Mouse (Mus musculus): ENCODE data around the gene Qpctl. TPM values are rescaled to one million over a fixed set of nuclear protein-coding genes. Genes with fewer than 3 reads are reported as not detected.

Qpctl gene
- total RNA-seq (2021) = 1 to 10 TPM; 5.9 to 6.1 TPM
- long read RNA-seq, experiment 1, partial matches to known transcripts = 1 of 11 reads
- long read RNA-seq, experiment 1, other reads (novel, unspliced or antisense) = 6 of 11 reads
- long read RNA-seq, experiment 2, transcript Qpctl-201 (7 exons, 2,710 nt) = major isoform, 13 of 19 reads
- long read RNA-seq, experiment 2, partial matches to known transcripts = 2 of 19 reads
- long read RNA-seq, experiment 2, other reads (novel, unspliced or antisense) = 4 of 19 reads

DNA sequence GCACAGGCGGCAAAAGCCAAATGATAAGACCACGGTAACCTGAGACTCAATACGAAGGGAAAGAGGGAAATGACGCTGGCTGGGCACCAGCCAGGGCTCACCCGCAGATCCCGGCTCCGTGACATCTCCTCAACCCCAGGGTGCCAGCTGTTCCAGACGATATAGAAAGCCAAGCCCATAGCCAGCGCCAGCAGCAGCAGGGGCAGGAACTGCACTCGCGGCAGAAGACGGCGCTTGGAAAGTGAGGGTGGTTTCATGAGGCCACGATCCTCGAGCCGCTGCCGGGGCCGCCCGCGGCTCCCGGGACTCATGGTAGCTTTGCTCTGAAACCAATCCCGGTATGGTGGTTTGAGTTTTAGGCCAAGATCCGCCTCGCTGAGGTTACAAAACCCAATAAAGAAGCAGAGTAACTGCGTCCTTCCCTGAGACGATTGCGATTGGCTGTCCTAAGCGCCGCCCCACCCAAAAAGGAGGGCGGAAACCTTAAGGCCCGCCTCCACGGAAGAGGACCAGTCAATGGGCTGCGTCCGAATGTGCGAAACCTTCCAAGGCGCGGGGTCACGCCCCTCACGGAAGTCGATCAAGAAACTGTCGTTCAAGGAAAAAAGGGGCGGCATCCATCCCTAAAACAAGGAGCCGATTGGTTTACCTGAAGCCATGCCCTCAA is at the start of gene Qpctl:
TSS of gene Qpctl (minus strand) at position 417 of the 667 bp plus-strand sequence.
- DNase-seq = peak; percentile 96 to 97
- intact Hi-C loops (cut with DNase I) = no loop called here

DNA sequence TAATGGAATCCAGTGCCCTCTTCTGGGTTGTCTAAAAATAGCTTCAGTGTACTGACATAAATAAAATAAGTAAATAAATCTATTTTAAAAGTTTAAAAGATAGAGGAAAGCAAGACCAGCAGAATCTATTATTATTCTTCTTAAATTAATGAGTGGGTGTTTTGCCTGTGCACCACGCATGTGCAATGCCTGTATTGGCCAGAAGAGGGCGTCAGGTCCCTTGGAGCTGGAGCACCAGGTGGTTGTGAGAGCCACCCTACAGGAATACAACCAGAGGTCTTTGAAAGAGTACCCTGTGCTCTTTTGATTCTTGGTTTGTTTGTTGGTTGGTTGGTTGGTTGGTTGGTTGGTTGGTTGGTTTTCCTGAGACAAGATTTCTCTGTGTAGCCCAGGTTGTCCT is 48.9 kb upstream of the Qpctl start:
- intact Hi-C loops (cut with DNase I) = loop anchor here (1.0 kb wide), 1 partner anchor 21 kb away; no protein-coding TSS in a partner anchor
- peak in 1 of 2 experiments; percentile 49 for DNase-seq

GRCm38 (mm10) chr7:19196676-19197075 is 47.6 kb upstream of the Qpctl start:
- peak in 1 of 2 experiments; percentile 66 for DNase-seq
- intact Hi-C loops (cut with DNase I) = loop anchor here (1.0 kb wide), 1 partner anchor 19 kb away; no protein-coding TSS in a partner anchor

DNA sequence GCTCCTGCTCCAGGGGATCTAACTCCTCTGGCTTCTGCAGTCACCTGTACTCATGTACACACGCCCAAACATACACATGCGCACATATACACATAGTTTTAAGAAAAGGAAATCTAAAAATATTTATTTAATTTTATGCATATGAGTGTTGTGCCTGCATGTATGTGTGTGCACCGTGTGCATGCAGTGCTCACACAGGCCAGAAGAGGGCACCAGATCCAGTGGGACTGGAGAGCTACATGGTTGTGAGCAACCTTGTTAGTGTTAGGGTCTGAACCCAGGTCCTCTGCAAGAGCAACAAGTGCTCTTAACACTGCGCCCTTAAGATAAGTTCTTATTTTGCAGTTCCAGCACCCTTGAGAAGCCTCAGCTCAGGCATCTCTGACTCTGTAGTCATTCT is 45.6 kb upstream of the Qpctl start:
- intact Hi-C loops (cut with DNase I) = no loop called here
- no peak for DNase-seq

DNA sequence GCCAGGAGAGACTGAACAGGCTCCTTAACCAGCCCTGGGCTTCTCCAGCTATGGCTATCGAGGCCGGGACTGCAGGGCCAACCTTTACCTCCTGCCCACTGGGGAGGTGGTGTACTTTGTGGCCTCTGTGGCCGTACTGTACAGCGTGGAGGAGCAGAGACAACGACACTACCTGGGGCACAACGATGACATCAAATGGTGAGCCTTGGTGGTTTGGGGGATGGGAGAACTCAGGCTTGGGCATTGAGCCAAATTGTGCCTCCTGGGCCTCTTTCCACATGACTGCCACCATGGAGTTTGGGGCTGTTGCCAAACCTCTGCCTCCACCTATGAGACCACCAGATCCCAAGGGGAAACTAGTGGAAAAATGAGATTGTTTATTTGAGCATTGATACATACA is 35.7 kb upstream of the Qpctl start:
- intact Hi-C loops (cut with DNase I) = no loop called here
- no peak for DNase-seq

GRCm38 (mm10) chr7:19184250-19184649 is 35.2 kb upstream of the Qpctl start:
- intact Hi-C loops (cut with DNase I) = no loop called here
- peak; percentile 36 to 47 for DNase-seq

DNA sequence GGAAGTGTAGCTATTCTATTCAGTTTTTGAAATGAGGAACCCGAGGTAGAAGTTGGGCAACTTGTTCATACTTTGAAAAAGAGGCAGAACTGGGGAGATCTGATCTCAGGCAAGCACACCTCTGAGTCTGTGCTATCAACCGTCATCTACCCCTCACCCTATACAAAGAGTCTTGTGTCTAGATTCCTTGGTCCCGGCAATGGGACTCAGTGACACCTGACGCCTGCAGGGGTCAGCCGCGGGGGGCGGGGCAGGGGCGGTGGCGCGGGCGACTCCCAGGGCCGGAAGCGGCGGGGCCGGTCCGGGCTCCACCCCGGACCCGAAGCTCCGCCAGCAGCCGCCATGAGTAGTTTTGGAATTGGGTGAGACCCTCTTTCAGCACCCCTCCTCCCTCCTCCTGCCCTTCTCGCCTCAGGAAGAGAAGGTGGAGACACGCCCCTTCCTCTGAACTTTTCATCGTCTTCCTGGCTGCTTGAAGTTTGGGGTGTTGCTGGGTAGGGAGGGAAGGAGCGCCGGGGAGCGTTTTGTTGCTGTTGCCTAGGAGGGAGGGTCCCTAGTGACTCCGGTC is 31.9 kb upstream of the Qpctl start:
- DNase-seq = peak; percentile 60 to 63
- intact Hi-C loops (cut with DNase I) = no loop called here

DNA sequence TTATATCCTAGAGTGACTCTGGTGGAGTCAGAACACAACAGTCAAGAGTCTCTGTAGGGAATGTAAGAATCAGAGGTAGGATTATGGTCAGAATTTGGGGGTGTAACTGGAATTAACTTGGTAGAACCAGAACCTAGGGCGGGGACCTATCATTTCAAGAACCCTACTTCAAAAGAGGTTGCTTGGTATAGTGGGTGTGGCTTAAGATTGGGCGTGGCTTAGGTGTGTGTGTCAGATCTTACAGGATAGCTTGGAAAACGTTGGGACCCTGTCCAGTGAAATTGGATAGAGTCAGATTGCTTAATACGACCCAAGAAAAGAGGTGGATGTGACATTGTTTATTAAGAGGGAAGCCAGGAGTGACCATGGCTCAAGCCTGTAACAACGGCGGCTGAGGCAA is 30.8 kb upstream of the Qpctl start:
- intact Hi-C loops (cut with DNase I) = loop anchor here (2.0 to 5.0 kb wide), 4 partner anchors 29 to 162 kb away; partner anchors contain the start of genes Ercc1, Ppm1n and Rtn2
- DNase-seq = no peak

DNA sequence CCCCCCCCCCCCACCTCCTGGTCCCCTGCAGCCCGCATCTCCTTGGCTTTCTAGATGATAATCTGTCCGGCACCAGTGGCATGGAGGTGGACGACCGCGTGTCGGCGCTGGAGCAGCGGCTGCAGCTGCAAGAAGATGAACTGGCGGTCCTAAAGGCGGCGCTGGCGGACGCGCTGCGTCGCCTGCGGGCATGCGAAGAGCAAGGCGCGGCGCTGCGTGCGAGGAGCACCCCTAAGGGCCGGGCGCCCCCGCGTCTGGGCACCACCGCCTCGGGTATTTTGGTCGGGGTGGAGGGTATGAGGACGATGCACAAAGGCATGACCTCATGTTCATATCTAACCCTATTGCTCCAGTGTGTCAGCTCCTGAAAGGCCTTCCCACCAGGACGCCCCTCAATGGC is 30.1 kb upstream of the Qpctl start:
- peak; percentile 73 to 79 for DNase-seq
- intact Hi-C loops (cut with DNase I) = loop anchor here (2.0 to 5.0 kb wide), 4 partner anchors 30 to 163 kb away; partner anchors contain the start of genes Ercc1, Ppm1n and Rtn2

GRCm38 (mm10) chr7:19178443-19179092 is 29.5 kb upstream of the Qpctl start:
- intact Hi-C loops (cut with DNase I) = loop anchor here (2.0 to 5.0 kb wide), 4 partner anchors 30 to 164 kb away; partner anchors contain the start of genes Ercc1, Ppm1n and Rtn2

GRCm38 (mm10) chr7:19178035-19178434 is 28.9 kb upstream of the Qpctl start:
- no peak for DNase-seq
- intact Hi-C loops (cut with DNase I) = loop anchor here (2.0 to 5.0 kb wide), 4 partner anchors 31 to 164 kb away; partner anchors contain the start of genes Ercc1, Ppm1n and Rtn2

More at GRCm38 (mm10) chr7:19178443-19179092, 29.5 kb upstream of the Qpctl start:
- peak; percentile 77 to 83 for DNase-seq

GRCm38 (mm10) chr7:19177216-19177615 is 28.1 kb upstream of the Qpctl start:
- intact Hi-C loops (cut with DNase I) = loop anchor here (1.0 to 5.0 kb wide), 3 partner anchors 20 to 165 kb away; partner anchors contain the start of genes Ercc1, Ppm1n and Rtn2
- no peak for DNase-seq

DNA sequence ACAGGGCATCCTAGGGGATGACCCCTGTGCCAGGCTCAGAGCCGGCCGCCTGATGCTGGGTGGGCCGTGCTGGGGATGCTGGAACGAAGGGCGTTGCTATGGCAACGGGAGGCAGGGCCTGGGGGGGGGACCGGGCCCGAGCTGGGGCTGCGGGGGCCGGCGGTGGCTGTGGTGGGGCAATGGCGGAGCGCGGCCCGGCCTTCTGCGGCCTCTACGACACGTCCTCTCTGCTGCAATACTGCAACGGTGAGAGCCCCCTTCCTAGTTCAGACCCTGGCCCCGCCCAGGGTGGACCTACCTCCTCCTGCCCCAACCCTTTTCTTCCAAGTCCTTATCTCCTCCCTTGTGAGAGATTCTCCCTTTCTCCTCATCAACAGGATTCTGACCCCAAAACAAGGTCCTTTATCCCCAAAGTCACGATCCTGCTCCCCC is 27.4 kb upstream of the Qpctl start:
- intact Hi-C loops (cut with DNase I) = loop anchor here (5.0 kb wide), 2 partner anchors 106 to 166 kb away; partner anchors contain the start of genes Ercc1, Ppm1n and Rtn2
- no peak for DNase-seq

DNA sequence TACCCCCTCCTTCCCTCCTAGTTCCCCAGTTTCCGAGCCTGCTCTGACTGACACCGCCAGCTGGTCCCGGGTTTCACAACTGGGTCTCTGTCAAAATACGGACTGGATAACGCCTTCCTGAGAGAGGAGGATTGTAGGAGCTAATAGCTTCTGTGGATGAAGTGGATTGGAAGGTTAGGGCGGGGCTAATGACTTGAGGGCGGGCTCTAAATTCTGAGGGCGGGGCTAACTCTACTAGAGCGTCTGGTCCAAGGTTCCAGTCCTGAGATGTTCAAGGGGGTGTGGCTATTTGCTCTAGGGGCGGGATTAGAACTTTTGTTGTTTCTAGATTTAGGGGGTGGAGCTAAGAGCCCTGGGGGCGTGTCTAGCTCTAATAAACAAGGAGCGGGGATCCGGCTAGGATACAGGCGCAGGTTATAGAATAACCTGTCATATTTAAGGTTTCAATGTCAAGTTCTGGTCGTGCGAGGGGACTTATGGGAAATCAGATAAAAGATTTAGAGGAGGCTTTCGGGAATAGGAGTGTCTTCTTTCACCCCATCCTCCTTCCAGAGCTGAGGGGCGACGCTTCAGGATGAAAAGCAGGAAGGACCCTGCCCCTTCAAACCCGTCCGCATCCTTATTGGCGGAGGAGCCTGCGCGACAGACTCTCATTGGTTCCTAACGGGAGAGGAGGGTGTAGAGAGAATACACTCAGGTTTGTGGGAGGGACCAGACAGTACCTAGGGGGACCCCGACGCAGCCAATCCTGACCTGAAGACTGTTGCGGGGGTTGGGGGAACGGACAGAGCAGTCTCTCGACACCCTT is 26.8 kb upstream of the Qpctl start, which contains the start of gene Eml2:
TSS of gene Eml2 (plus strand) at position 714 of the 808 bp plus-strand sequence.
- DNase-seq = no peak

DNA sequence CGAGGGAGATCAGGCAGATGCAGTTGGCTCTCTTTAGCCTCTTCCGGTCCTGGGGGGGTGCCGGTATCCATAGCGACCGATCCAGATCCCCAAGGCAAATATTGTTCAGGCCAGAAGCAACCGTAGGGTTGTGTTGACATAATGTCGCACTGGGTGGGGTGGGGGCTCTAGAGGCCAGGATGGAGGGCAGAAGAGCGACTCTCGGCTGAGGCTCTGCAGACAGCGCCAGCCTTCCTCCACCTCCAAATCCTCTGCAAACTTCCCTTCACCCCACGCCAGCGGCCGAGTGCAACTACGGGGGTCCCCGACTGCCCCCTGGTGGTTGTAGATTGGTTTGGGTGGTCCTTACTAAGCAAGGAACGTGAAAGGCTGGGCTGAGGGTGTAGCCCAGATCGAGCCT is 23.8 kb upstream of the Qpctl start:
- DNase-seq = peak; percentile 87 to 94
- intact Hi-C loops (cut with DNase I) = loop anchor here (1.0 kb wide), 1 partner anchor 16 kb away; no protein-coding TSS in a partner anchor

More for the DNA sequence above, 26.8 kb upstream of the Qpctl start, which contains the start of gene Eml2:
- intact Hi-C loops (cut with DNase I) = loop anchor here (5.0 kb wide), 2 partner anchors 106 to 166 kb away; partner anchors contain the start of genes Ercc1, Ppm1n and Rtn2

- intact Hi-C loops (cut with DNase I) = no loop called here
- no peak for DNase-seq
Measured at GRCm38 (mm10) chr7:19171831-19172230, 22.7 kb upstream of the Qpctl start.

DNA sequence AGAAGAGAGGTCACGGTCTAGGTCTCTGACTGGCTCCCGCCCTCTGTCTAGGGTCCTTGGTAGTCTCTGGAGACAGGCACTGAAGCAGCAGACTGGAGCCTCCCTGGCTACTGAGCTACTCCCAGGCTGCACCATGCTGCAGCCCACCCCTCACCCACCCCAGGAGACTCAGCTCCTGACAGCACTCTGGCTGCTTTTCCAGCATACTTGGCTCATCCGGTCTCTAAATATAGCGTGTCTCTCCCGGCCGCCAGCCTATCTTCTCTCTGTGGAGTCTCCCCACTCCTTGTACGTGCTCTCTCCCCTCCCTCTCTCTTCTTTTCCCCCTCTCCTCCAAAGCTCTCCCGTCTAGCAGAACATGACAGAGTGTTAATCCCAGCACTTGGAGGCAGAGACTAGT is 21.1 kb upstream of the Qpctl start:
- DNase-seq = peak; percentile 46 to 65
- intact Hi-C loops (cut with DNase I) = no loop called here

- no peak for DNase-seq
- intact Hi-C loops (cut with DNase I) = no loop called here
Measured at GRCm38 (mm10) chr7:19169506-19169905, 20.4 kb upstream of the Qpctl start.

GRCm38 (mm10) chr7:19166990-19167389 is 17.9 kb upstream of the Qpctl start:
- DNase-seq = no peak
- intact Hi-C loops (cut with DNase I) = no loop called here

Measured in heart, postnatal 14 days (tissue).